Mouse (Mus musculus) telencephalon, adult 2 months (tissue): Measurements from ENCODE around the gene Gm3591.
"Not testable (repeated sequence)": the region's sequence is repeated elsewhere in the genome, so short reads cannot be mapped to it uniquely, and the experiment has no call there.

ENCODE experiments used
- DNase-seq: peaks from one replicate; pipeline ENCODE4 v3.0.0-alpha.2; 2011; ENCODE audit warnings: low read depth, low spot score

Gene Gm3591

GRCm38 (mm10) chr14:6412382-6412781 lies at the start of gene Gm3591:
Gm3591 (minus strand) TSS chr14:6412482.
- DNase-seq = not testable (repeated sequence)

- DNase-seq = not testable (repeated sequence)
These were observed 32.2 kb upstream of the Gm3591 start, which contains the start of gene Gm3594 for GRCm38 (mm10) chr14:6444511-6444910. Gm3594 (minus strand) TSS chr14:6444611.

- not testable (repeated sequence) for DNase-seq
These were observed 28.5 kb upstream of the Gm3591 start for GRCm38 (mm10) chr14:6440774-6441173.

GRCm38 (mm10) chr14:6440206-6440605 lies 27.9 kb upstream of the Gm3591 start:
- not testable (repeated sequence) for DNase-seq

- DNase-seq = not testable (repeated sequence)
These were observed 14.5 kb upstream of the Gm3591 start for GRCm38 (mm10) chr14:6426766-6427165.

DNA sequence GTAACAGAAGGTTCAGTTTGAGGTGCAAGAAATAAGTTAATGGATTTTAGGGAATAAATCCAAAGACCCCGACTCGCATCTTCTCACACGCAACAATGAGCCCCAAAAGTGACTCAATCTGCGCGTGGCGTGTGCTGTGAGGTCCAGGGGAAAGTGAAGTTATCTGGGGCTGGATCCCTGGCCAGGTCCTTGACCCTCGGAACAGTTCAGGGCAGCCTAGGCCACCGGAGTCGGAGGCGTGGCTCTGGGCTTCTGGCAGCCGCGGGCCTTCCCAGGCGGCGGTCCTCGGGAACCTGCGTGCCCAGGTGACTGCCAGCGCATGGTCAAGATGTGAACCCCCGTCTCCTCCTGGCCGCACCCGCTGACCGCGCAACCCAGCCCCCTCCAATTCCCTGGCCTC lies 14.1 kb upstream of the Gm3591 start:
- not testable (repeated sequence) for DNase-seq

GRCm38 (mm10) chr14:6390219-6390618 lies 22.1 kb downstream of the Gm3591 start, which contains the start of gene Gm16440:
Gm16440 (minus strand) TSS chr14:6390319.
- DNase-seq = not testable (repeated sequence)
